Mouse (Mus musculus): ENCODE results near the gene Ccnb2. TPM values are rescaled to one million over a fixed set of nuclear protein-coding genes. Genes with fewer than 3 reads are reported as not detected.
"Not testable (repeated sequence)": the region's sequence is repeated elsewhere in the genome, so short reads cannot be mapped to it uniquely, and the experiment has no call there.

The Ccnb2 gene
- polyA plus RNA-seq (2016; fragmentation: Nextera tagmentation; extraction: Ambion mirVana), result 226 and 234 TPM in 2 replicates

- Histone ChIP-seq H3K4me3 (peak within 1 kb of the TSS; percentile 74), H3K27ac (peak within 1 kb of the TSS; percentile 96), H3K4me1 (peaks cover 14% of the 10 kb centered on the region), H3K9me3 (no peaks in the 10 kb centered on the region), H3K36me3 (replicated peaks) (peaks cover 64% of the 10 kb centered on the region), H3K27me3 (ENCODE audit: poor library complexity, severe bottlenecking) (no peaks in the 10 kb centered on the region)
- peak; percentile 90 for DNase-seq (ENCODE audit: extremely low spot score, low spot score)
- 3% methylated on average over 45 of the region's 45 CpGs for WGBS
Measured at GRCm38 (mm10) chr9:70421257-70422056, at the start of gene Ccnb2. Gene Ccnb2 (minus strand): TSS chr9:70421547.

- not testable (repeated sequence) for H3K27me3 ChIP-seq (ENCODE audit: poor library complexity, severe bottlenecking); DNase-seq (ENCODE audit: extremely low spot score, low spot score); H3K4me1 ChIP-seq; H3K9me3 ChIP-seq; H3K27ac ChIP-seq; H3K4me3 ChIP-seq
- peaks cover 44% of the 10 kb centered on the region for H3K36me3 ChIP-seq (replicated peaks)
- 93% methylated on average over 13 of the region's 13 CpGs for WGBS
Measured at GRCm38 (mm10) chr9:70463091-70463490, 41.7 kb upstream of the Ccnb2 start.

GRCm38 (mm10) chr9:70452371-70452770 is 31.0 kb upstream of the Ccnb2 start:
- H3K4me3 ChIP-seq, result no peak overlapping the region
- DNase-seq (ENCODE audit: extremely low spot score, low spot score), result no peak
- peaks cover 97% of the 10 kb centered on the region for H3K36me3 ChIP-seq (replicated peaks)
- H3K9me3 ChIP-seq, result no peaks in the 10 kb centered on the region
- no peak overlapping the region for H3K27ac ChIP-seq
- WGBS, result 94% methylated on average over 2 of the region's 2 CpGs
- H3K4me1 ChIP-seq, result no peaks in the 10 kb centered on the region
- H3K27me3 ChIP-seq (ENCODE audit: poor library complexity, severe bottlenecking), result no peaks in the 10 kb centered on the region

GRCm38 (mm10) chr9:70449072-70449471 is 27.7 kb upstream of the Ccnb2 start:
- Histone ChIP-seq H3K4me1 (no peaks in the 10 kb centered on the region), H3K27me3 (ENCODE audit: poor library complexity, severe bottlenecking) (no peaks in the 10 kb centered on the region), H3K36me3 (replicated peaks) (peaks cover 93% of the 10 kb centered on the region), H3K9me3 (no peaks in the 10 kb centered on the region), H3K4me3 (no peak overlapping the region), H3K27ac (no peak overlapping the region)
- 96% methylated on average over 5 of the region's 5 CpGs for WGBS
- DNase-seq (ENCODE audit: extremely low spot score, low spot score), result no peak

- no peak for DNase-seq (ENCODE audit: extremely low spot score, low spot score)
- H3K36me3 ChIP-seq (replicated peaks), result peaks cover 97% of the 10 kb centered on the region
- WGBS, result 97% methylated on average over 4 of the region's 4 CpGs
- H3K4me1 ChIP-seq, result no peaks in the 10 kb centered on the region
- no peaks in the 10 kb centered on the region for H3K27me3 ChIP-seq (ENCODE audit: poor library complexity, severe bottlenecking)
- H3K27ac ChIP-seq, result no peak overlapping the region
- H3K4me3 ChIP-seq, result no peak overlapping the region
- H3K9me3 ChIP-seq, result no peaks in the 10 kb centered on the region
Measured at GRCm38 (mm10) chr9:70439959-70440358, 18.6 kb upstream of the Ccnb2 start.

GRCm38 (mm10) chr9:70422661-70423060 is 1.3 kb upstream of the Ccnb2 start:
- H3K27me3 ChIP-seq (ENCODE audit: poor library complexity, severe bottlenecking), result no peaks in the 10 kb centered on the region
- H3K36me3 ChIP-seq (replicated peaks), result peaks cover 64% of the 10 kb centered on the region
- H3K9me3 ChIP-seq, result no peaks in the 10 kb centered on the region
- no peak overlapping the region for H3K4me3 ChIP-seq
- H3K27ac ChIP-seq, result no peak overlapping the region
- 97% methylated on average over 2 of the region's 2 CpGs for WGBS
- no peak for DNase-seq (ENCODE audit: extremely low spot score, low spot score)
- peaks cover 14% of the 10 kb centered on the region for H3K4me1 ChIP-seq

- Histone ChIP-seq H3K4me3 (no peak overlapping the region), H3K27me3 (ENCODE audit: poor library complexity, severe bottlenecking) (no peaks in the 10 kb centered on the region), H3K9me3 (no peaks in the 10 kb centered on the region), H3K36me3 (replicated peaks) (peaks cover 79% of the 10 kb centered on the region), H3K27ac (no peak overlapping the region), H3K4me1 (peaks cover 12% of the 10 kb centered on the region)
- WGBS, result 88% methylated on average over 3 of the region's 3 CpGs
- DNase-seq (ENCODE audit: extremely low spot score, low spot score), result no peak
Measured at GRCm38 (mm10) chr9:70416412-70416811, 4.9 kb downstream of the Ccnb2 start.

- H3K36me3 ChIP-seq (replicated peaks), result peaks cover 99% of the 10 kb centered on the region
- H3K27ac ChIP-seq, result no peak overlapping the region
- no peak for DNase-seq (ENCODE audit: extremely low spot score, low spot score)
- no peaks in the 10 kb centered on the region for H3K9me3 ChIP-seq
- H3K4me1 ChIP-seq, result no peaks in the 10 kb centered on the region
- no peaks in the 10 kb centered on the region for H3K27me3 ChIP-seq (ENCODE audit: poor library complexity, severe bottlenecking)
- WGBS, result 92% methylated on average over 7 of the region's 7 CpGs
- no peak overlapping the region for H3K4me3 ChIP-seq
Measured at GRCm38 (mm10) chr9:70413038-70413437, 8.3 kb downstream of the Ccnb2 start.

GRCm38 (mm10) chr9:70410668-70411067 is 10.7 kb downstream of the Ccnb2 start:
- peaks cover 94% of the 10 kb centered on the region for H3K36me3 ChIP-seq (replicated peaks)
- H3K4me1 ChIP-seq, result no peaks in the 10 kb centered on the region
- 78% methylated on average over 11 of the region's 11 CpGs for WGBS
- DNase-seq (ENCODE audit: extremely low spot score, low spot score), result no peak
- H3K27ac ChIP-seq, result no peak overlapping the region
- H3K9me3 ChIP-seq, result no peaks in the 10 kb centered on the region
- H3K27me3 ChIP-seq (ENCODE audit: poor library complexity, severe bottlenecking), result no peaks in the 10 kb centered on the region
- H3K4me3 ChIP-seq, result no peak overlapping the region

- Histone ChIP-seq H3K27ac (no peak overlapping the region), H3K9me3 (no peaks in the 10 kb centered on the region), H3K36me3 (replicated peaks) (peaks cover 85% of the 10 kb centered on the region), H3K27me3 (ENCODE audit: poor library complexity, severe bottlenecking) (no peaks in the 10 kb centered on the region), H3K4me3 (no peak overlapping the region), H3K4me1 (no peaks in the 10 kb centered on the region)
- no peak for DNase-seq (ENCODE audit: extremely low spot score, low spot score)
- 95% methylated on average over 8 of the region's 8 CpGs for WGBS
Measured at GRCm38 (mm10) chr9:70409743-70410142, 11.6 kb downstream of the Ccnb2 start.

- H3K4me3 ChIP-seq, result no peak overlapping the region
- H3K27ac ChIP-seq, result no peak overlapping the region
- H3K9me3 ChIP-seq, result no peaks in the 10 kb centered on the region
- 92% methylated on average over 3 of the region's 3 CpGs for WGBS
- no peaks in the 10 kb centered on the region for H3K4me1 ChIP-seq
- H3K27me3 ChIP-seq (ENCODE audit: poor library complexity, severe bottlenecking), result no peaks in the 10 kb centered on the region
- peaks cover 77% of the 10 kb centered on the region for H3K36me3 ChIP-seq (replicated peaks)
- no peak for DNase-seq (ENCODE audit: extremely low spot score, low spot score)
Measured at GRCm38 (mm10) chr9:70408791-70409190, 12.6 kb downstream of the Ccnb2 start.

- DNase-seq (ENCODE audit: extremely low spot score, low spot score), result no peak
- WGBS, result 93% methylated on average over 3 of the region's 3 CpGs
- no peaks in the 10 kb centered on the region for H3K4me1 ChIP-seq
Measured at GRCm38 (mm10) chr9:70406596-70406995, 14.8 kb downstream of the Ccnb2 start.

GRCm38 (mm10) chr9:70401937-70402539 is 19.3 kb downstream of the Ccnb2 start:
- H3K4me1 ChIP-seq, result no peaks in the 10 kb centered on the region
- peaks cover 16% of the 10 kb centered on the region for H3K36me3 ChIP-seq (replicated peaks)
- DNase-seq (ENCODE audit: extremely low spot score, low spot score), result no peak
- 95% methylated on average over 8 of the region's 8 CpGs for WGBS
- no peaks in the 10 kb centered on the region for H3K9me3 ChIP-seq
- no peak overlapping the region for H3K27ac ChIP-seq
- no peaks in the 10 kb centered on the region for H3K27me3 ChIP-seq (ENCODE audit: poor library complexity, severe bottlenecking)
- H3K4me3 ChIP-seq, result no peak overlapping the region

More at GRCm38 (mm10) chr9:70406596-70406995, 14.8 kb downstream of the Ccnb2 start:
- Histone ChIP-seq H3K27ac (no peak overlapping the region), H3K4me3 (no peak overlapping the region), H3K36me3 (replicated peaks) (peaks cover 55% of the 10 kb centered on the region), H3K27me3 (ENCODE audit: poor library complexity, severe bottlenecking) (no peaks in the 10 kb centered on the region), H3K9me3 (no peaks in the 10 kb centered on the region)

Data from forebrain, embryonic 10.5 days (tissue).